Mouse (Mus musculus): ENCODE data around the gene Tmem120a.

GRCm38 (mm10) chr5:135721076-135721475 is 23.2 kb downstream of the Tmem120a start:
- TF ChIP-seq CTCF (IDR thresholded peaks at IDR 0.05; ENCODE audit: control insufficient read depth, insufficient read depth, low read length): no peak
- TF ChIP-seq POLR2A (IDR thresholded peaks at IDR 0.05; ENCODE audit: borderline replicate concordance, control insufficient read depth, low read depth, low read length): no peak
